Mouse (Mus musculus) MEL (cell line): Measurements from ENCODE around the gene Col8a1. TPM values are rescaled to one million over a fixed set of nuclear protein-coding genes. Genes with fewer than 3 reads are reported as not detected.

Source experiments
- DNase-seq: peaks from one replicate; pipeline ENCODE4 v3.0.0; 2011; ENCODE audit warnings: low read depth, low spot score
- H3K27ac ChIP-seq: 2 replicates; pipeline ENCODE4 v1.5.1; 2012; ENCODE audit warnings: low read depth, mild to moderate bottlenecking, control low read depth, low read length, moderate library complexity; ENCODE audit not compliant: control insufficient read depth
- H3K27me3 ChIP-seq, 2 experiments: fragments of 150-350 bp in 1 of 2; sonication (generic) in 1 of 2; 2 replicates each; pipeline ENCODE4 v1.6.1; 2012; ENCODE audit warnings: low read length in 2 of 2, mild to moderate bottlenecking in 2 of 2, improper control_type of control experiment in 1 of 2, moderate library complexity in 1 of 2; ENCODE audit not compliant: insufficient read depth in 2 of 2, control insufficient read depth in 1 of 2
- H3K36me3 ChIP-seq, 2 experiments: 2 replicates each; pipeline ENCODE4 v1.6.1; 2012 to 2014; ENCODE audit warnings: low read length in 2 of 2, improper control_type of control experiment in 1 of 2, inconsistent platforms in 1 of 2, mild to moderate bottlenecking in 1 of 2; ENCODE audit not compliant: insufficient read depth in 2 of 2, control insufficient read depth in 1 of 2
- H3K4me1 ChIP-seq, 2 experiments: fragments of 150-350 bp in 1 of 2; sonication (generic) in 1 of 2; 2 replicates each; pipeline ENCODE4 v1.6.1; 2012; ENCODE audit warnings: low read length in 2 of 2, improper control_type of control experiment in 1 of 2, mild to moderate bottlenecking in 1 of 2; ENCODE audit not compliant: insufficient read depth in 2 of 2, control insufficient read depth in 1 of 2
- H3K4me3 ChIP-seq, 2 experiments: fragments of 150-350 bp in 1 of 2; sonication (generic) in 1 of 2; 2 replicates each; pipeline ENCODE4 v1.5.1; 2012; ENCODE audit warnings: low read depth in 2 of 2, low read length in 2 of 2, mild to moderate bottlenecking in 2 of 2, moderate library complexity in 2 of 2, control low read depth in 1 of 2, improper control_type of control experiment in 1 of 2; ENCODE audit not compliant: control insufficient read depth in 1 of 2, insufficient read depth in 1 of 2
- H3K79me2 ChIP-seq: 2 replicates; pipeline ENCODE4 v1.6.1; 2012; ENCODE audit warnings: mild to moderate bottlenecking, low read length, moderate library complexity; ENCODE audit not compliant: control insufficient read depth, poor library complexity, insufficient read depth
- H3K9ac ChIP-seq: 2 replicates; pipeline ENCODE4 v1.6.1; 2012; ENCODE audit warnings: low read depth, mild to moderate bottlenecking, control low read depth, low read length, moderate library complexity; ENCODE audit not compliant: control insufficient read depth, poor library complexity, severe bottlenecking
- H3K9me3 ChIP-seq: fragments of 150-350 bp; sonication (generic); replicated peaks from 2 replicates; pipeline ENCODE4 v1.6.1; 2012; ENCODE audit warnings: mild to moderate bottlenecking, low read length, improper control_type of control experiment, moderate library complexity; ENCODE audit not compliant: insufficient read depth
- BHLHE40 ChIP-seq: IDR thresholded peaks from 2 replicates; pipeline ENCODE4 v1.6.1; 2012; ENCODE audit warnings: low read depth, mild to moderate bottlenecking, inconsistent platforms, low read length, improper control_type of control experiment, borderline replicate concordance
- CHD1 ChIP-seq: IDR thresholded peaks from 2 replicates; pipeline ENCODE4 v1.6.1; 2012; ENCODE audit warnings: low read depth, mild to moderate bottlenecking, inconsistent platforms, low read length, improper control_type of control experiment
- CTCF ChIP-seq, 3 experiments: IDR thresholded peaks in 2 of 3; conservative IDR thresholded peaks in 1 of 3; 2 replicates each; pipeline ENCODE4 v1.5.1; 2011 to 2012; ENCODE audit warnings: low read length in 3 of 3, low read depth in 2 of 3, mild to moderate bottlenecking in 2 of 3, improper control_type of control experiment in 1 of 3, inconsistent platforms in 1 of 3, mixed read lengths in 1 of 3, moderate library complexity in 1 of 3; ENCODE audit not compliant: control insufficient read depth in 1 of 3, insufficient read depth in 1 of 3, poor library complexity in 1 of 3, severe bottlenecking in 1 of 3
- EP300 ChIP-seq, 2 experiments: IDR thresholded peaks; 2 replicates each; pipeline ENCODE4 v1.6.1; 2011; ENCODE audit warnings: improper control_type of control experiment in 2 of 2, low read length in 2 of 2, low read depth in 1 of 2, mild to moderate bottlenecking in 1 of 2
- ETS1 ChIP-seq: IDR thresholded peaks from 2 replicates; pipeline ENCODE4 v1.6.1; 2012; ENCODE audit warnings: low read depth, mild to moderate bottlenecking, inconsistent platforms, low read length, improper control_type of control experiment, moderate library complexity
- GATA1 ChIP-seq: IDR thresholded peaks from 2 replicates; pipeline ENCODE4 v1.6.1; 2011; ENCODE audit warnings: low read depth, low read length, improper control_type of control experiment
- JUND ChIP-seq: IDR thresholded peaks from 2 replicates; pipeline ENCODE4 v1.6.1; 2011; ENCODE audit warnings: low read depth, mild to moderate bottlenecking, improper control_type of control experiment, low read length
- MAFK ChIP-seq: IDR thresholded peaks from 2 replicates; pipeline ENCODE4 v1.6.1; 2011; ENCODE audit warnings: low read depth, mild to moderate bottlenecking, low read length, improper control_type of control experiment, borderline replicate concordance
- MAZ ChIP-seq: IDR thresholded peaks from 2 replicates; pipeline ENCODE4 v1.6.1; 2012; ENCODE audit warnings: low read depth, mild to moderate bottlenecking, inconsistent platforms, low read length, improper control_type of control experiment
- MXI1 ChIP-seq: IDR thresholded peaks from 2 replicates; pipeline ENCODE4 v1.6.1; 2011; ENCODE audit warnings: mild to moderate bottlenecking, low read depth, low read length, improper control_type of control experiment
- NRF1 ChIP-seq: IDR thresholded peaks from 2 replicates; pipeline ENCODE4 v1.6.1; 2014; ENCODE audit warnings: low read depth, mild to moderate bottlenecking, inconsistent platforms, low read length, improper control_type of control experiment, moderate library complexity; ENCODE audit not compliant: poor library complexity, insufficient read depth, severe bottlenecking
- POLR2AphosphoS2 ChIP-seq: IDR thresholded peaks from 2 replicates; pipeline ENCODE4 v1.6.1; 2011; ENCODE audit warnings: low read length, improper control_type of control experiment
- RAD21 ChIP-seq: IDR thresholded peaks from 2 replicates; pipeline ENCODE4 v1.6.1; 2011; ENCODE audit warnings: mild to moderate bottlenecking, low read depth, low read length, improper control_type of control experiment
- SIN3A ChIP-seq: IDR thresholded peaks from 2 replicates; pipeline ENCODE4 v1.6.1; 2012; ENCODE audit warnings: low read length, improper control_type of control experiment, inconsistent platforms
- SMC3 ChIP-seq: IDR thresholded peaks from 2 replicates; pipeline ENCODE4 v1.6.1; 2011; ENCODE audit warnings: low read depth, low read length, improper control_type of control experiment
- UBTF ChIP-seq: IDR thresholded peaks from 2 replicates; pipeline ENCODE4 v1.6.1; 2012; ENCODE audit warnings: low read depth, mild to moderate bottlenecking, inconsistent platforms, low read length, improper control_type of control experiment, moderate library complexity, borderline replicate concordance; ENCODE audit not compliant: insufficient read depth
- USF1 ChIP-seq: IDR thresholded peaks from 2 replicates; pipeline ENCODE4 v1.6.1; 2014; ENCODE audit warnings: low read depth, mild to moderate bottlenecking, inconsistent platforms, low read length, improper control_type of control experiment, moderate library complexity
- ZC3H11A ChIP-seq: IDR thresholded peaks from 2 replicates; pipeline ENCODE4 v1.6.1; 2012; ENCODE audit warnings: low read depth, mild to moderate bottlenecking, inconsistent platforms, low read length, improper control_type of control experiment
- ZKSCAN1 ChIP-seq: IDR thresholded peaks from 2 replicates; pipeline ENCODE4 v1.6.1; 2012; ENCODE audit warnings: low read depth, mild to moderate bottlenecking, inconsistent platforms, low read length, improper control_type of control experiment, moderate library complexity
- polyA plus RNA-seq, 2 experiments: library from polyadenylated mRNA; stranded (reverse) in 1 of 2; unstranded in 1 of 2; fragments of >175 nt in 1 of 2; fragments of >200 nt in 1 of 2; gene quantifications; 2 replicates each; pipeline versions ENCODE4 v1.2.1 to v1.2.4; 2012; ENCODE audit warnings: low replicate concordance in 2 of 2, low read depth in 1 of 2; ENCODE audit not compliant: insufficient read length in 2 of 2, insufficient read depth in 1 of 2, missing spikeins in 1 of 2
- total RNA-seq: library from RNA; depleted of rRNA; stranded (reverse); fragments of 300-350 nt; gene quantifications from 2 replicates; pipeline ENCODE4 v1.2.3, GENCODE M21; 2012

The Col8a1 gene
- total and polyA plus RNA-seq, 3 experiments: not detected

- no peak overlapping the region for H3K27ac ChIP-seq
- no peaks in the 10 kb centered on the region for H3K4me1 ChIP-seq
- H3K9me3 ChIP-seq: no peaks in the 10 kb centered on the region
- DNase-seq: peak; percentile 82
- peaks cover 2 to 10% of the 10 kb centered on the region in 2 experiments for H3K27me3 ChIP-seq
- peaks cover 0 to 2% of the 10 kb centered on the region in 2 experiments; a peak in 1 of 4 replicates for H3K36me3 ChIP-seq
- no peak overlapping the region for H3K9ac ChIP-seq
- TF ChIP-seq RAD21: peak; percentile 83
- TF ChIP-seq POLR2AphosphoS2: no peak
- no peak for TF ChIP-seq UBTF
- 0 out of 2 replicates have a peak, but pooled peaks have one; percentile 37 for TF ChIP-seq BHLHE40
- 0 out of 2 replicates have a peak, but pooled peaks have one; percentile 11 for TF ChIP-seq USF1
- 0 out of 2 replicates have a peak, but pooled peaks have one; percentile 40 for TF ChIP-seq MAZ
- TF ChIP-seq MAFK: no peak
- peak; percentile 80 for TF ChIP-seq SMC3
- TF ChIP-seq CTCF (IDR thresholded peaks at IDR 0.05 in 2 of 3, conservative IDR thresholded peaks at IDR 0.05 in 1 of 3; ENCODE audit: control insufficient read depth in 1 of 3, insufficient read depth in 1 of 3, low read depth in 2 of 3, low read length in 3 of 3, poor library complexity in 1 of 3, severe bottlenecking in 1 of 3): peak; percentile 68 to 77 (median 75)
- no peak for TF ChIP-seq MXI1
- peak; percentile 73 for TF ChIP-seq ZC3H11A
- 0 out of 2 replicates have a peak, but pooled peaks have one; percentile 26 for TF ChIP-seq SIN3A
- H3K4me3 ChIP-seq: no peak overlapping the region
- H3K79me2 ChIP-seq: no peaks in the 10 kb centered on the region
These were observed 120.3 kb downstream of the Col8a1 start for GRCm38 (mm10) chr16:57634191-57634590.

DNA sequence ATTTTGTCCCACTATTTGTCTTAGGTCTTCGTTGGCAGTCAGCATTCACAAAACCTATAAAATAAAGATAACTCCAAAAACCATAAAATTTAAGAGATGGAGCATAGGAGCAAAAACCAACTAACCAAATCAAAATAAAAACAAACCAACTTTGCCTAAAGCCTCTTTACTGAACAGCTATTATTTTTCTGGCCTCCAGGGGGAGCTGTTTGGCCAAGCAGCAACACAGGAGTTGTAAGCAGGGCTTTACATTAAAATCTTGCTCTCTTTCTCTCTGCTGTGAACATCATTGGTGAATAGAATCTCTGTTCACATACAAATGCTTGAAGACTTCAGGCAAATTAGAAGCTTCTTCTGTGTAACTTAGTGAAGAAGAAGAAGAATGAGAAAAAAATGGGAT, 142.8 kb downstream of the Col8a1 start:
- Histone ChIP-seq H3K4me3 (no peak overlapping the region), H3K4me1 (peaks cover 3 to 4% of the 10 kb centered on the region in 2 experiments), H3K36me3 (peaks cover 0 to 4% of the 10 kb centered on the region in 2 experiments; a peak in 2 of 4 replicates), H3K79me2 (no peaks in the 10 kb centered on the region), H3K27me3 (peaks cover 2 to 4% of the 10 kb centered on the region in 2 experiments; a peak in 3 of 4 replicates), H3K27ac (no peak overlapping the region), H3K9ac (no peak overlapping the region), H3K9me3 (no peaks in the 10 kb centered on the region)
- peak; percentile 77 for DNase-seq
- TF ChIP-seq GATA1: no peak
- TF ChIP-seq ETS1: no peak
- TF ChIP-seq EP300 (IDR thresholded peaks at IDR 0.05; ENCODE audit: low read depth in 1 of 2, low read length in 2 of 2): no peak
- no peak for TF ChIP-seq CHD1
- TF ChIP-seq ZKSCAN1: no peak
- TF ChIP-seq NRF1: no peak
- TF ChIP-seq SMC3: peak; percentile 43; the same call in 1 of the 2 replicates
- no peak for TF ChIP-seq JUND
- TF ChIP-seq CTCF (IDR thresholded peaks at IDR 0.05 in 2 of 3, conservative IDR thresholded peaks at IDR 0.05 in 1 of 3; ENCODE audit: control insufficient read depth in 1 of 3, insufficient read depth in 1 of 3, low read depth in 2 of 3, low read length in 3 of 3, poor library complexity in 1 of 3, severe bottlenecking in 1 of 3): peak; percentile 75 to 78 (median 77)
- TF ChIP-seq RAD21: peak; percentile 53
- no peak for TF ChIP-seq SIN3A
